Mouse (Mus musculus): ENCODE results near the gene Tarsl2. TPM values are rescaled to one million over a fixed set of nuclear protein-coding genes. Genes with fewer than 3 reads are reported as not detected.

Tarsl2 gene
- 23.5 and 26.2 TPM in 2 replicates for polyA plus RNA-seq (2015; fragmentation: Nextera tagmentation; extraction: Ambion mirVana)

DNA sequence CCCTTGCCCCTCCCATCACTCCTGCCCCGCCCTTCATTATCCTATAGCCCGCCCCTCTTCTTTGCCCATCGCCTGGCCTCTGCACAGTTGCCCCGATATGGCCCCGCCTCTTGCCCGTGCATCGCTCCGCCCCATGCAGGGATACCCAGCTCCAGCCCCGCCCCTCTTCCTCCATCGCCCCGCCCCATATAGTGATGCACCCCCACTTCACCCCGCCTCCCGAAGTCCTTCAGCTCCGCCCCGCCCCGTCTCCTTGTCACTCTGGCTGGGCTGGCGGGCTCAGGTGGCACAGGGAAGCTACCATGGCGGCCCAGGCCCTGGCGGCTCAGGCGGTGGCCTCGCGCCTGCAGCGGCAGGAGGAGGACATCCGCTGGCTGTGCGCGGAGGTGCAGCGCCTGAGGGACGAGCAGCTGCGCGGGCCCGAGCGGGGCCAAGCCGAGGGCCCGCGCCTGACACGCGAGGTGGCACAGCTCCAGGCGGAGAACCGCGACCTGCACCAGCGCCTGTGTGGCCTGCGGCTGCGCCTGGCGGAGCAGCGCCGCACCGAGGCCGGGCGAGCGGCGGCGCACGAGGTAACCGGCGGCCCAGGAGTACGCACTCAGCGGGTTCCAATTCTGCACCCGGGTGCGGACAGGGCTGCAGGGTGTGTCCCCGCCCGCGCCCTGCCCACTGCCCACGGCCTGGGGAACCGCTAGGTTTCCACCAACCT lies at the start of gene Tarsl2:
Tarsl2 (plus strand) TSS at position 256 of the 709 bp plus-strand sequence.

DNA sequence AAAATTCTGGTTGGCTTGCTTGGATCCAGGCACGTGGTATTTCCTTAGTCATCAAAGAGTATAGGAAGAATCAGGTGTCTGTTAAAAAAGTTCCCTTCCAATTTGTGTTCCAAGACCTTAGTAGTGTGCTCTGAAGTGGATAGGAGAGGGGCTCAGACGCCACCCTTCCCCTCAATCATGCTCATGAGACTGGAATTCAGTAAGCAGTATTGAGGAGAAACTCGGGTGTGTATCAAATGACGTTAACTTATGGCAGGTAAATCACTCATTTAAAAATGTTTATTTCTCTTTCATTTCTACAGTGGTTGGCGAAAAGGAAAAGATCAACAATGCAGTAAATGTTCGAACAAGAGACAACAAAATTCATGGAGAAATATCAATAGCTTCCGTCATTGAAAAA lies 46.2 kb downstream of the Tarsl2 start, which contains the start of gene Tm2d3:
Tm2d3 (plus strand) TSS at position 301 of the 400 bp plus-strand sequence.

Other genes with a start within 250 kb of the Tarsl2 start
- 23.6 and 25.7 TPM in 2 replicates for gene Tjp1, start 117.1 kb upstream of the Tarsl2 start, polyA plus RNA-seq (2015; fragmentation: Nextera tagmentation; extraction: Ambion mirVana)
- 99.4 and 106 TPM in 2 replicates for gene Tm2d3, start 46.3 kb downstream of the Tarsl2 start, polyA plus RNA-seq (2015; fragmentation: Nextera tagmentation; extraction: Ambion mirVana)
- 2.5 and 3.8 TPM in 2 replicates for gene Pcsk6, start 216.8 kb downstream of the Tarsl2 start, polyA plus RNA-seq (2015; fragmentation: Nextera tagmentation; extraction: Ambion mirVana)